Mouse (Mus musculus): ENCODE data around the gene Bmi1. TPM values are rescaled to one million over a fixed set of nuclear protein-coding genes. Genes with fewer than 3 reads are reported as not detected.

Gene Bmi1
- polyA plus RNA-seq, 1 experiment from 2014 or later = 18.3 TPM

GRCm38 (mm10) chr2:18675681-18676456 lies 949 bp upstream of the Bmi1 start:
- peaks cover 22% of the 10 kb centered on the region for H3K4me1 ChIP-seq
- H3K27me3 ChIP-seq = peaks cover 18% of the 10 kb centered on the region
- ATAC-seq (ENCODE audit: insufficient number of reproducible peaks, low FRiP score, low TSS enrichment, low read depth) = no peak
- H3K27ac ChIP-seq = peak overlapping the region; percentile 94
- H3K36me3 ChIP-seq = no peaks in the 10 kb centered on the region
- no peaks in the 10 kb centered on the region for H3K9me3 ChIP-seq
- peak overlapping the region; percentile 76 for H3K4me2 ChIP-seq
- peak overlapping the region; percentile 57 for H3K9ac ChIP-seq
- WGBS = 17% methylated on average over 36 of the region's 42 CpGs
- H3K4me3 ChIP-seq = peak overlapping the region; percentile 75

DNA sequence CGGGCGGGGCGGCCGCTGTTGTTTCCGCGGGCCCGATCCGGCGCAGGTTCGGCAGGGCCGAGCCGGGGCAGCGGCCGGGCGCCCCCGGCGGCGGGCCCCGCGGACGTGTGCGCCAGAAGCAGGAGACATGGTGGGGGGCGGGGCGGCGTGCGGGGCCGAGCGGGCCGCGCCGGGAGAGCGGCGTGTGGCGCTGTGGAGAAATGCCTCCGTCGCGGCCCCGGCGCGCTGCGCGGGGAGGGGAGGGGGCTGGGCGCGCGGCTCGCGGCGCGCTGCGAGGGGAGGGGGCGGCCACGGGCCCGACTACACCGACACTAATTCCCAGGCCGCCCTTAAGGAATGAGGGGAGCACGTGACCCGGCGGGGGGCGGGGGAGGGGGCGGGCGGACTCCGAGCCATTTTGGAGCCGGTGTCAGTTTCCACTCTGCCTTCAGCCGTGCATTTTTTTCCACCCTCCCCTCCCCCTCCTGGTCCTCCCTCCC lies 322 bp upstream of the Bmi1 start:
- peak overlapping the region; percentile 82 for H3K9ac ChIP-seq
- H3K4me2 ChIP-seq = peak overlapping the region; percentile 76
- H3K27me3 ChIP-seq = peaks cover 18% of the 10 kb centered on the region
- peaks cover 26% of the 10 kb centered on the region for H3K4me1 ChIP-seq
- H3K4me3 ChIP-seq = peak overlapping the region; percentile 75
- H3K36me3 ChIP-seq = no peaks in the 10 kb centered on the region
- peak; percentile 91 for ATAC-seq (ENCODE audit: insufficient number of reproducible peaks, low FRiP score, low TSS enrichment, low read depth)
- peak overlapping the region; percentile 94 for H3K27ac ChIP-seq
- WGBS = 0% methylated on average over 22 of the region's 64 CpGs
- H3K9me3 ChIP-seq = no peaks in the 10 kb centered on the region

- H3K9me3 ChIP-seq = no peaks in the 10 kb centered on the region
- H3K4me3 ChIP-seq = peak overlapping the region; percentile 75
- H3K4me2 ChIP-seq = peak overlapping the region; percentile 76
- H3K27me3 ChIP-seq = peaks cover 18% of the 10 kb centered on the region
- H3K9ac ChIP-seq = peak overlapping the region; percentile 82
- 0 out of 2 replicates have a peak, but pooled peaks cover 3% of the 10 kb centered on the region for H3K36me3 ChIP-seq
- peaks cover 26% of the 10 kb centered on the region for H3K4me1 ChIP-seq
- WGBS = under 1% methylated on average over 53 of the region's 55 CpGs
- no peak for ATAC-seq (ENCODE audit: insufficient number of reproducible peaks, low FRiP score, low TSS enrichment, low read depth)
- H3K27ac ChIP-seq = no peak overlapping the region
These were observed 1.0 kb downstream of the Bmi1 start for GRCm38 (mm10) chr2:18677631-18678471.

- Histone ChIP-seq H3K36me3 (peaks cover 10% of the 10 kb centered on the region; the same call in 1 of the 2 replicates), H3K27ac (no peak overlapping the region), H3K9ac (no peak overlapping the region), H3K4me1 (peaks cover 26% of the 10 kb centered on the region), H3K27me3 (peaks cover 20% of the 10 kb centered on the region), H3K9me3 (no peaks in the 10 kb centered on the region), H3K4me3 (no peak overlapping the region), H3K4me2 (no peak overlapping the region)
- WGBS = 79% methylated on average over 2 of the region's 2 CpGs
- no peak for ATAC-seq (ENCODE audit: insufficient number of reproducible peaks, low FRiP score, low TSS enrichment, low read depth)
These were observed 2.9 kb downstream of the Bmi1 start for GRCm38 (mm10) chr2:18679701-18680100.

- H3K9me3 ChIP-seq = no peaks in the 10 kb centered on the region
- peak overlapping the region; percentile 71 for H3K4me2 ChIP-seq
- 3% methylated on average over 4 of the region's 4 CpGs for WGBS
- no peak overlapping the region for H3K9ac ChIP-seq
- peaks cover 26% of the 10 kb centered on the region for H3K4me1 ChIP-seq
- ATAC-seq (ENCODE audit: insufficient number of reproducible peaks, low FRiP score, low TSS enrichment, low read depth) = no peak
- H3K27ac ChIP-seq = no peak overlapping the region
- peaks cover 20% of the 10 kb centered on the region for H3K27me3 ChIP-seq
- H3K4me3 ChIP-seq = peak overlapping the region; percentile 35
- peaks cover 10% of the 10 kb centered on the region; the same call in 1 of the 2 replicates for H3K36me3 ChIP-seq
These were observed 3.7 kb downstream of the Bmi1 start for GRCm38 (mm10) chr2:18680501-18680900.

DNA sequence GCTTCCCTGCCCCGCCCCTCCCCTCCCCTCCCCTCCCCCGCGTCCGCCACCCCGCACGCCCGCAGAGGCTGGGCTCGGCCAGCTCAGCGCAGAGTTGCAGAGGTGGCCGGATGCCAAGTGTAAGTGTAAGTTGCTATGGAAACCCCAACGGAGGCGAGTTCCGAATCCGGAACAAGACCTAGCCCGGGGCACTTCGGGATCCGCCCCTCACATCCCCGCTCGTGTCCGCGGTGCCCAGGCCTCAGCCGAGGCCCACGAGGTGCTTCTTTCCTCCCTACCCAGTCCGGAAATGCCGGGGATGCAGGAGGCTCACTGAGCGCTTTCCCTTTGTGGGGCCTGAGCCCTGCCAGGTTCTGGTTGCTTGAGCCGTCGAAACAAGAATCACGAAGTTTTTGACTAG lies 4.1 kb downstream of the Bmi1 start:
- Histone ChIP-seq H3K9me3 (no peaks in the 10 kb centered on the region), H3K27ac (no peak overlapping the region), H3K4me1 (peaks cover 22% of the 10 kb centered on the region), H3K27me3 (peaks cover 20% of the 10 kb centered on the region), H3K36me3 (peaks cover 10% of the 10 kb centered on the region; the same call in 1 of the 2 replicates), H3K4me2 (peak overlapping the region; percentile 71), H3K4me3 (peak overlapping the region; percentile 35), H3K9ac (no peak overlapping the region)
- ATAC-seq (ENCODE audit: insufficient number of reproducible peaks, low FRiP score, low TSS enrichment, low read depth) = 0 out of 2 replicates have a peak, but pooled peaks have one; percentile 3
- 3% methylated on average over 27 of the region's 29 CpGs for WGBS

GRCm38 (mm10) chr2:18684062-18684461 lies 7.2 kb downstream of the Bmi1 start:
- ATAC-seq (ENCODE audit: insufficient number of reproducible peaks, low FRiP score, low TSS enrichment, low read depth) = no peak
- Histone ChIP-seq H3K4me3 (no peak overlapping the region), H3K4me1 (peaks cover 18% of the 10 kb centered on the region), H3K27ac (no peak overlapping the region), H3K4me2 (no peak overlapping the region), H3K27me3 (peaks cover 41% of the 10 kb centered on the region), H3K9me3 (no peaks in the 10 kb centered on the region), H3K9ac (no peak overlapping the region), H3K36me3 (peaks cover 10% of the 10 kb centered on the region; the same call in 1 of the 2 replicates)
- 72% methylated on average over 5 of the region's 5 CpGs for WGBS

DNA sequence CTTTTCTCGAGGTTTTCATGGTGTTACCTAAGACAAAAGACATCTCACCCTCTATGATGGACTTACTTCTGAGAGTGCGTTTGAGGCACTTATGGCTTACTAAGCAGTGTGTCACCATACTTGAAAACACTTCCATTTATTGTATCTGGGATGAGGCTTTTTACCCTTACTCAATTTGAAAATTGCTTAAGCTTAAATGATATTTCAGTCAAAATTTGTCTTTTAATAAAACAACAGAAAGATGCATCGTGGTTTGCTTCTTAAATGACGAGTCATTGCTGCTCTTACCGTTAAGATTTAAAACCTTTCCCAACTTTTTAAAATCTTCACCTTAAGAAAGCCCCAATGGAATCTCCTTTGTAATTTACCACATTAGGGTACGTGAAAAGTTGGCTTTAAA lies 9.6 kb downstream of the Bmi1 start:
- no peak overlapping the region for H3K27ac ChIP-seq
- no peak overlapping the region for H3K4me3 ChIP-seq
- peaks cover 10% of the 10 kb centered on the region; the same call in 1 of the 2 replicates for H3K36me3 ChIP-seq
- 65% methylated on average over 6 of the region's 6 CpGs for WGBS
- H3K9ac ChIP-seq = no peak overlapping the region
- H3K9me3 ChIP-seq = no peaks in the 10 kb centered on the region
- ATAC-seq (ENCODE audit: insufficient number of reproducible peaks, low FRiP score, low TSS enrichment, low read depth) = no peak
- H3K27me3 ChIP-seq = peaks cover 52% of the 10 kb centered on the region
- peaks cover 21% of the 10 kb centered on the region for H3K4me1 ChIP-seq
- H3K4me2 ChIP-seq = no peak overlapping the region

DNA sequence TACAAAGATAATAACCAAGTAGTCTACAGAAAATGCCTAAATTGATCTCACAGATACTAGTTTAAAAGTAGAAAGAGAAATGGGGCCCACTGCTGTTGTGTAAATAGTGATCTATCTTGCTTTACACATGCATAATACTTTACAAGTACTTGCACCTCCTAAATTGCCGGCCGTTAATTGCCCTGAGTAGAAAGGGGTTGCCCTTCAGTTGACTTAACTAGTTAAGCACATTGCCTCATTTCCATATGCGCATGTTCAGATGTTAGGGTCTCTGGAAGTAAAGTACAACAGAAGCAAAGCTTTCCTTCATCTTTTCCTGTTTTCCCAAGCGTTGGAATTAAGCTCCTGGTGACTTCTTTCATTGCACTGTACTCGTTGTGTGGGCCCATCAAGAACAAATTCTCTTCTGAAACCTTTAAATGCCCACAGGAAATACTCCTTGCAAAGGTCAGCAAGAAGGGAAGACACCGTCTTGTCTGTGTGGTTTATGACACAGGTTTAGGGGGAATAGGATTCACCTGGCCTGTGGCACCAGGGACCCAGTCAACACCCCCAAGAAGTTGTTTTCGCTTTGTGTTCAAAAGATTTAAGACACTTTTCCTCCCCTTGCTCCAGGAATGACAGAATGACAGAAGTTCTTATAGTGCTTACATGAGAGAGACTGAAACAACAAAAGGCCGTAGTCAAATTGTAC lies 10.2 kb downstream of the Bmi1 start:
- Histone ChIP-seq H3K9ac (no peak overlapping the region), H3K27me3 (peaks cover 54% of the 10 kb centered on the region), H3K9me3 (no peaks in the 10 kb centered on the region), H3K36me3 (peaks cover 10% of the 10 kb centered on the region; the same call in 1 of the 2 replicates), H3K4me2 (no peak overlapping the region), H3K4me1 (peaks cover 21% of the 10 kb centered on the region), H3K4me3 (no peak overlapping the region), H3K27ac (no peak overlapping the region)
- ATAC-seq (ENCODE audit: insufficient number of reproducible peaks, low FRiP score, low TSS enrichment, low read depth) = no peak
- 52% methylated on average over 8 of the region's 8 CpGs for WGBS

- WGBS = 7% methylated on average over 9 of the region's 9 CpGs
- Histone ChIP-seq H3K36me3 (peaks cover 7% of the 10 kb centered on the region; the same call in 1 of the 2 replicates), H3K9ac (no peak overlapping the region), H3K9me3 (no peaks in the 10 kb centered on the region), H3K4me2 (no peak overlapping the region), H3K4me3 (no peak overlapping the region), H3K27me3 (peaks cover 61% of the 10 kb centered on the region), H3K27ac (no peak overlapping the region), H3K4me1 (peaks cover 21% of the 10 kb centered on the region)
- no peak for ATAC-seq (ENCODE audit: insufficient number of reproducible peaks, low FRiP score, low TSS enrichment, low read depth)
These were observed 10.9 kb downstream of the Bmi1 start for GRCm38 (mm10) chr2:18687671-18688170.

DNA sequence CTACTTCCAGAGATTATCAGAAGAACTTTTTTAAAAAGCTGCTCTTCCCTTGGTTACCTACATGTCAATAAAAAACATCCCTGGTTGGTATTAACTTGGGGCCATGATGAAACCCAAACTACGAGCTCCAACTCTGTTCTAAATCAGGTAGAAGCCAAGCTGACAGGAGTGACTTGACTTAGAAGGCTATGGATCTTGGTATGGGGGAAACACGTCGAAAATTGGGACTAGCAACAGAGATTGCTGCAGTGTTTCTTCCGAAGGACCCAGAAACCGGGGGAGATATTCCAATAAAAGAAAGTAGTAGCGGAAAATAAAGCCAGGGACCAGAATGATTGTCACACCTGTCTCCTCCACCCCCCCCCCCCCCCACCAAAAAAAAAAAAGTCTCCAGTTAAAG lies 11.5 kb downstream of the Bmi1 start:
- WGBS = 5% methylated on average over 6 of the region's 6 CpGs
- Histone ChIP-seq H3K4me3 (peak overlapping the region; percentile 43), H3K36me3 (peaks cover 7% of the 10 kb centered on the region; the same call in 1 of the 2 replicates), H3K4me2 (peak overlapping the region; percentile 91), H3K27ac (no peak overlapping the region), H3K9me3 (no peaks in the 10 kb centered on the region), H3K9ac (no peak overlapping the region), H3K4me1 (peaks cover 21% of the 10 kb centered on the region), H3K27me3 (peaks cover 67% of the 10 kb centered on the region)
- no peak for ATAC-seq (ENCODE audit: insufficient number of reproducible peaks, low FRiP score, low TSS enrichment, low read depth)

Data from limb, embryonic 15.5 days (tissue).